Mouse (Mus musculus): ENCODE data around the gene Slc24a3. TPM values are rescaled to one million over a fixed set of nuclear protein-coding genes. Genes with fewer than 3 reads are reported as not detected.

Slc24a3 gene
- 21.5 and 27.2 TPM in 2 replicates for polyA plus RNA-seq (2014; fragmentation: Nextera tagmentation; extraction: Ambion mirVana)

- ATAC-seq (ENCODE audit: low FRiP score) (peak; percentile 91), DNase-seq (ENCODE audit: low spot score) (peak; percentile 78)
- Histone ChIP-seq H3K4me3 (replicated peaks; ENCODE audit: low read length) (peak within 1 kb of the TSS; percentile 79), H3K9me3 (ENCODE audit: control insufficient read depth, low read length) (no peaks in the 10 kb centered on the region), H3K27ac (peak within 1 kb of the TSS; percentile 94), H3K9ac (peak within 1 kb of the TSS; percentile 87), H3K4me2 (replicated peaks) (peak within 1 kb of the TSS; percentile 72), H3K27me3 (ENCODE audit: control insufficient read depth, insufficient read depth, low read length) (peaks cover 3% of the 10 kb centered on the region; the same call in 1 of the 2 replicates), H3K4me1 (replicated peaks; ENCODE audit: control insufficient read depth, insufficient read depth, low read length) (peaks cover 13% of the 10 kb centered on the region; the same call in 1 of the 2 replicates), H3K36me3 (replicated peaks; ENCODE audit: control insufficient read depth, insufficient read depth) (no peaks in the 10 kb centered on the region)
- under 1% methylated on average over 69 of the region's 100 CpGs for WGBS
These were observed at the start of gene Slc24a3 for GRCm38 (mm10) chr2:145167664-145168360. Gene Slc24a3, plus strand, starts transcription at chr2:145167754.

GRCm38 (mm10) chr2:145117762-145118161 is 49.8 kb upstream of the Slc24a3 start:
- Histone ChIP-seq H3K36me3 (replicated peaks; ENCODE audit: control insufficient read depth, insufficient read depth) (no peaks in the 10 kb centered on the region), H3K4me2 (replicated peaks) (no peak overlapping the region), H3K27me3 (ENCODE audit: control insufficient read depth, insufficient read depth, low read length) (no peaks in the 10 kb centered on the region), H3K4me3 (replicated peaks; ENCODE audit: low read length) (no peak overlapping the region), H3K9ac (no peak overlapping the region), H3K4me1 (replicated peaks; ENCODE audit: control insufficient read depth, insufficient read depth, low read length) (no peaks in the 10 kb centered on the region), H3K9me3 (ENCODE audit: control insufficient read depth, low read length) (no peaks in the 10 kb centered on the region), H3K27ac (no peak overlapping the region)
- ATAC-seq (ENCODE audit: low FRiP score): no peak
- no peak for DNase-seq (ENCODE audit: low spot score)
- 91% methylated on average over 5 of the region's 5 CpGs for WGBS

- Histone ChIP-seq H3K27me3 (ENCODE audit: control insufficient read depth, insufficient read depth, low read length) (no peaks in the 10 kb centered on the region), H3K36me3 (replicated peaks; ENCODE audit: control insufficient read depth, insufficient read depth) (no peaks in the 10 kb centered on the region), H3K4me1 (replicated peaks; ENCODE audit: control insufficient read depth, insufficient read depth, low read length) (no peaks in the 10 kb centered on the region), H3K9me3 (ENCODE audit: control insufficient read depth, low read length) (no peaks in the 10 kb centered on the region), H3K27ac (no peak overlapping the region), H3K9ac (no peak overlapping the region), H3K4me3 (replicated peaks; ENCODE audit: low read length) (no peak overlapping the region), H3K4me2 (replicated peaks) (no peak overlapping the region)
- ATAC-seq (ENCODE audit: low FRiP score) (no peak), DNase-seq (ENCODE audit: low spot score) (no peak)
- WGBS: 90% methylated on average over 3 of the region's 3 CpGs
These were observed 39.8 kb upstream of the Slc24a3 start for GRCm38 (mm10) chr2:145127747-145128146.

- H3K27me3 ChIP-seq (ENCODE audit: control insufficient read depth, insufficient read depth, low read length): no peaks in the 10 kb centered on the region
- H3K27ac ChIP-seq: no peak overlapping the region
- WGBS: 59% methylated on average over 4 of the region's 4 CpGs
- no peak overlapping the region for H3K9ac ChIP-seq
- H3K36me3 ChIP-seq (replicated peaks; ENCODE audit: control insufficient read depth, insufficient read depth): no peaks in the 10 kb centered on the region
- H3K4me1 ChIP-seq (replicated peaks; ENCODE audit: control insufficient read depth, insufficient read depth, low read length): no peaks in the 10 kb centered on the region
- H3K4me3 ChIP-seq (replicated peaks; ENCODE audit: low read length): no peak overlapping the region
- DNase-seq (ENCODE audit: low spot score) (peak; percentile 25), ATAC-seq (ENCODE audit: low FRiP score) (peak; percentile 43; the same call in 1 of the 2 replicates)
- no peaks in the 10 kb centered on the region for H3K9me3 ChIP-seq (ENCODE audit: control insufficient read depth, low read length)
- H3K4me2 ChIP-seq (replicated peaks): no peak overlapping the region
These were observed 30.8 kb upstream of the Slc24a3 start for GRCm38 (mm10) chr2:145136625-145137291.

- Histone ChIP-seq H3K27ac (no peak overlapping the region), H3K4me1 (replicated peaks; ENCODE audit: control insufficient read depth, insufficient read depth, low read length) (no peaks in the 10 kb centered on the region), H3K4me3 (replicated peaks; ENCODE audit: low read length) (no peak overlapping the region), H3K4me2 (replicated peaks) (no peak overlapping the region), H3K27me3 (ENCODE audit: control insufficient read depth, insufficient read depth, low read length) (no peaks in the 10 kb centered on the region), H3K9me3 (ENCODE audit: control insufficient read depth, low read length) (no peaks in the 10 kb centered on the region), H3K36me3 (replicated peaks; ENCODE audit: control insufficient read depth, insufficient read depth) (no peaks in the 10 kb centered on the region), H3K9ac (no peak overlapping the region)
- WGBS: 78% methylated on average over 1 of the region's 1 CpGs
- DNase-seq (ENCODE audit: low spot score) (no peak), ATAC-seq (ENCODE audit: low FRiP score) (no peak)
These were observed 17.1 kb upstream of the Slc24a3 start for GRCm38 (mm10) chr2:145150407-145150806.

GRCm38 (mm10) chr2:145150821-145151220 is 16.7 kb upstream of the Slc24a3 start:
- no peaks in the 10 kb centered on the region for H3K4me1 ChIP-seq (replicated peaks; ENCODE audit: control insufficient read depth, insufficient read depth, low read length)
- H3K27ac ChIP-seq: no peak overlapping the region
- ATAC-seq (ENCODE audit: low FRiP score) (no peak), DNase-seq (ENCODE audit: low spot score) (no peak)
- 87% methylated on average over 3 of the region's 3 CpGs for WGBS
- no peaks in the 10 kb centered on the region for H3K36me3 ChIP-seq (replicated peaks; ENCODE audit: control insufficient read depth, insufficient read depth)
- no peak overlapping the region for H3K4me2 ChIP-seq (replicated peaks)
- H3K9me3 ChIP-seq (ENCODE audit: control insufficient read depth, low read length): no peaks in the 10 kb centered on the region
- no peak overlapping the region for H3K9ac ChIP-seq
- no peak overlapping the region for H3K4me3 ChIP-seq (replicated peaks; ENCODE audit: low read length)
- no peaks in the 10 kb centered on the region for H3K27me3 ChIP-seq (ENCODE audit: control insufficient read depth, insufficient read depth, low read length)

GRCm38 (mm10) chr2:145152281-145152680 is 15.3 kb upstream of the Slc24a3 start:
- no peak for DNase-seq (ENCODE audit: low spot score)
- Histone ChIP-seq H3K27ac (no peak overlapping the region), H3K4me2 (replicated peaks) (no peak overlapping the region), H3K27me3 (ENCODE audit: control insufficient read depth, insufficient read depth, low read length) (no peaks in the 10 kb centered on the region), H3K4me3 (replicated peaks; ENCODE audit: low read length) (no peak overlapping the region), H3K9me3 (ENCODE audit: control insufficient read depth, low read length) (no peaks in the 10 kb centered on the region), H3K9ac (no peak overlapping the region), H3K36me3 (replicated peaks; ENCODE audit: control insufficient read depth, insufficient read depth) (no peaks in the 10 kb centered on the region), H3K4me1 (replicated peaks; ENCODE audit: control insufficient read depth, insufficient read depth, low read length) (no peaks in the 10 kb centered on the region)
- 85% methylated on average over 1 of the region's 1 CpGs for WGBS
- ATAC-seq (ENCODE audit: low FRiP score): no peak

- 88% methylated on average over 1 of the region's 1 CpGs for WGBS
- Histone ChIP-seq H3K9me3 (ENCODE audit: control insufficient read depth, low read length) (no peaks in the 10 kb centered on the region), H3K36me3 (replicated peaks; ENCODE audit: control insufficient read depth, insufficient read depth) (no peaks in the 10 kb centered on the region), H3K4me2 (replicated peaks) (no peak overlapping the region), H3K27me3 (ENCODE audit: control insufficient read depth, insufficient read depth, low read length) (no peaks in the 10 kb centered on the region), H3K9ac (no peak overlapping the region), H3K4me1 (replicated peaks; ENCODE audit: control insufficient read depth, insufficient read depth, low read length) (no peaks in the 10 kb centered on the region), H3K4me3 (replicated peaks; ENCODE audit: low read length) (no peak overlapping the region), H3K27ac (no peak overlapping the region)
- ATAC-seq (ENCODE audit: low FRiP score) (no peak), DNase-seq (ENCODE audit: low spot score) (no peak)
These were observed 8.6 kb upstream of the Slc24a3 start for GRCm38 (mm10) chr2:145158972-145159371.

GRCm38 (mm10) chr2:145161046-145161700 is 6.4 kb upstream of the Slc24a3 start:
- H3K4me3 ChIP-seq (replicated peaks; ENCODE audit: low read length): no peak overlapping the region
- H3K9ac ChIP-seq: no peak overlapping the region
- DNase-seq (ENCODE audit: low spot score) (peak; percentile 77), ATAC-seq (ENCODE audit: low FRiP score) (no peak)
- no peaks in the 10 kb centered on the region for H3K36me3 ChIP-seq (replicated peaks; ENCODE audit: control insufficient read depth, insufficient read depth)
- H3K4me2 ChIP-seq (replicated peaks): no peak overlapping the region
- no peaks in the 10 kb centered on the region for H3K4me1 ChIP-seq (replicated peaks; ENCODE audit: control insufficient read depth, insufficient read depth, low read length)
- H3K9me3 ChIP-seq (ENCODE audit: control insufficient read depth, low read length): no peaks in the 10 kb centered on the region
- no peak overlapping the region for H3K27ac ChIP-seq
- WGBS: 31% methylated on average over 12 of the region's 12 CpGs
- H3K27me3 ChIP-seq (ENCODE audit: control insufficient read depth, insufficient read depth, low read length): no peaks in the 10 kb centered on the region
